ENCODE assay signal across 5 mouse cellular contexts in the genomic region with DNA sequence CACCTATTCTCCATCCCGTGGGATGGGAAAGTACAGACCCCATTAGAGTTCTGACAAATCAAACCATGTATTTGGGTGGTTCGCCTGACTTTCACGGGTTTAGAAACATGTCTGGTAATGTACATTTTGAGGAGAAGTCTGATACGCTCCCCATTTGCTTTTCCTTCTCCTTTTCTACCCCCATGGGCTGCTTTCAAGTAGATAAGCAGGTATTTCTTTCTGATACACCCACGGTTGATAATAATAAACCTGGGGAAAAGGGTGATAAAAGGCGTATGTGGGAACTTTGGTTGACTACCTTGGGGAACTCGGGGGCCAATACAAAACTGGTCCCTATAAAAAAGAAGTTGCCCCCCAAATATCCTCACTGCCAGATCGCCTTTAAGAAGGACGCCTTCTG. TPM values are rescaled to one million over a fixed set of nuclear protein-coding genes. Genes with fewer than 3 reads are reported as not detected.
DNase-seq lines count a peak whose midpoint lies in the region; TF ChIP-seq lines count a peak whose summit lies in the region.
"Not testable (repeated sequence)": the region's sequence is repeated elsewhere in the genome, so short reads cannot be mapped to it uniquely, and the experiment has no call there.

No protein-coding gene starts in this region.

- peaks cover 19 to 47% of the 10 kb centered on the region in 2 experiments for H3K4me1 ChIP-seq in CH12.LX (ENCODE audit: control insufficient read depth in 1 of 2, insufficient read depth in 2 of 2)
- not testable (repeated sequence) for H3K4me1 ChIP-seq in MEL (ENCODE audit: control insufficient read depth in 1 of 2, insufficient read depth in 2 of 2, low read length in 2 of 2)
- H3K4me1 ChIP-seq in spleen, adult 2 months (ENCODE audit: control insufficient read depth, insufficient read depth, insufficient read length): peaks cover 18% of the 10 kb centered on the region

- TF ChIP-seq RAD21 in CH12.LX (IDR thresholded peaks at IDR 0.05; ENCODE audit: low read depth, low read length); MEL (IDR thresholded peaks at IDR 0.05; ENCODE audit: low read depth, low read length): not testable (repeated sequence)

- H3K36me3 ChIP-seq in CH12.LX (replicated peaks in 1 of 2; ENCODE audit: control insufficient read depth in 1 of 2, insufficient read depth in 1 of 2, low read length in 1 of 2): peaks cover 20 to 22% of the 10 kb centered on the region in 2 experiments
- peaks cover 0 to 13% of the 10 kb centered on the region in 2 experiments; a peak in 2 of 4 replicates for H3K36me3 ChIP-seq in MEL (ENCODE audit: control insufficient read depth in 1 of 2, insufficient read depth in 2 of 2, low read length in 2 of 2)
- not testable (repeated sequence) for H3K36me3 ChIP-seq in spleen, adult 2 months (ENCODE audit: control insufficient read depth, insufficient read depth, low read length)

- dilution Hi-C loops in CH12.LX (cut with MboI; ENCODE audit: extremely low pct_ligation_motif_present, extremely low pct_unique_long_range_greater_than_20kb, low sequenced_read_pairs): not testable (repeated sequence)

- DNase-seq in CH12.LX (ENCODE audit: extremely low read depth); spleen, adult 2 months (ENCODE audit: low read depth in 1 of 2, low spot score in 2 of 2): not testable (repeated sequence)
- peak; percentile 59 for DNase-seq in MEL (ENCODE audit: low read depth, low spot score)
- peak; percentile 35 for DNase-seq in heart, adult 11 months
- DNase-seq in induced T-regulatory cell, adult 2 months (ENCODE audit: low read depth): peak; percentile 48

- WGBS in spleen, adult 2 months: 64% methylated on average over 9 of the region's 9 CpGs

- peak overlapping the region; percentile 52 for H3K4me2 ChIP-seq in CH12.LX (ENCODE audit: insufficient read depth, low read depth, poor library complexity, severe bottlenecking)

- not testable (repeated sequence) for TF ChIP-seq CTCF in CH12.LX (conservative IDR thresholded peaks at IDR 0.05 in 1 of 2, IDR thresholded peaks at IDR 0.05 in 1 of 2; ENCODE audit: low read depth in 2 of 2, low read length in 2 of 2); MEL (IDR thresholded peaks at IDR 0.05 in 2 of 3, conservative IDR thresholded peaks at IDR 0.05 in 1 of 3; ENCODE audit: control insufficient read depth in 1 of 3, insufficient read depth in 1 of 3, low read depth in 2 of 3, low read length in 3 of 3, poor library complexity in 1 of 3, severe bottlenecking in 1 of 3); spleen, adult 2 months (IDR thresholded peaks at IDR 0.05; ENCODE audit: extremely low read depth, insufficient read depth, insufficient read length, insufficient replicate concordance)

- H3K27me3 ChIP-seq in CH12.LX (replicated peaks); MEL (ENCODE audit: control insufficient read depth in 1 of 2, insufficient read depth in 2 of 2, low read length in 2 of 2); spleen, adult 2 months (ENCODE audit: control insufficient read depth, insufficient read depth, low read length): not testable (repeated sequence)

- TF ChIP-seq EP300 in CH12.LX (IDR thresholded peaks at IDR 0.05; ENCODE audit: low read length): not testable (repeated sequence)
- peak; percentile 56 to 82; a peak in 3 of 4 replicates for TF ChIP-seq EP300 in MEL (IDR thresholded peaks at IDR 0.05; ENCODE audit: low read depth in 1 of 2, low read length in 2 of 2)

- in situ Hi-C loops in CH12.LX (cut with MboI; ENCODE audit: low pct_ligation_motif_present, low pct_unique_long_range_greater_than_20kb, low sequenced_read_pairs): not testable (repeated sequence)

- peak overlapping the region; percentile 79 for H3K9ac ChIP-seq in CH12.LX (ENCODE audit: insufficient read depth, low read depth)
- H3K9ac ChIP-seq in MEL (ENCODE audit: control insufficient read depth, low read depth, low read length, poor library complexity, severe bottlenecking): not testable (repeated sequence)

- H3K79me2 ChIP-seq in CH12.LX (replicated peaks; ENCODE audit: control insufficient read depth, extremely low read depth, insufficient read depth, poor library complexity, severe bottlenecking): peaks cover 37% of the 10 kb centered on the region
- not testable (repeated sequence) for H3K79me2 ChIP-seq in MEL (ENCODE audit: control insufficient read depth, insufficient read depth, low read length, poor library complexity)

- H3K4me3 ChIP-seq in CH12.LX (replicated peaks in 1 of 3; ENCODE audit: low read depth in 2 of 3, low read length in 2 of 3, poor library complexity in 1 of 3); spleen, adult 2 months (ENCODE audit: extremely low read depth, insufficient read depth, insufficient read length): not testable (repeated sequence)
- peak overlapping the region in 1 of 2 experiments; percentile 62; a peak in 1 of 4 replicates for H3K4me3 ChIP-seq in MEL (ENCODE audit: control insufficient read depth in 1 of 2, insufficient read depth in 1 of 2, low read depth in 2 of 2, low read length in 2 of 2)

- not testable (repeated sequence) for H3K9me3 ChIP-seq in CH12.LX (replicated peaks; ENCODE audit: low read length); MEL (replicated peaks; ENCODE audit: insufficient read depth, low read length)

- not testable (repeated sequence) for TF ChIP-seq POLR2A in CH12.LX (IDR thresholded peaks at IDR 0.05; ENCODE audit: low read depth, low read length); MEL (IDR thresholded peaks at IDR 0.05; ENCODE audit: control insufficient read depth in 1 of 2, insufficient read depth in 1 of 2, low read depth in 1 of 2, low read length in 2 of 2, poor library complexity in 1 of 2); spleen, adult 2 months (IDR thresholded peaks at IDR 0.05; ENCODE audit: low read depth, low read length)

- peak overlapping the region; percentile 92 for H3K27ac ChIP-seq in CH12.LX (ENCODE audit: insufficient read depth, low read depth)
- H3K27ac ChIP-seq in MEL (ENCODE audit: control insufficient read depth, low read depth, low read length): not testable (repeated sequence)
- H3K27ac ChIP-seq in spleen, adult 2 months (ENCODE audit: insufficient read depth, low read length): peak overlapping the region; percentile 14; the same call in 1 of the 2 replicates

TF ChIP-seq in CH12.LX, 34 proteins besides CTCF, POLR2A, EP300 and RAD21:
- TF ChIP-seq ZMIZ1 (IDR thresholded peaks at IDR 0.05; ENCODE audit: low read depth, low read length) (peak; percentile 46; the same call in 1 of the 2 replicates), SIN3A (IDR thresholded peaks at IDR 0.05; ENCODE audit: low read length) (0 out of 2 replicates have a peak, but pooled peaks have one; percentile 27), MAFK (IDR thresholded peaks at IDR 0.05; ENCODE audit: insufficient replicate concordance, low read length) (0 out of 2 replicates have a peak, but pooled peaks have one; percentile 6)

TF ChIP-seq in MEL, 35 proteins besides CTCF, POLR2A, EP300 and RAD21:
- TF ChIP-seq ETS1 (IDR thresholded peaks at IDR 0.05; ENCODE audit: low read depth, low read length): peak; percentile 71
- peak; percentile 88 for TF ChIP-seq GATA1 (IDR thresholded peaks at IDR 0.05; ENCODE audit: low read depth, low read length)
- TF ChIP-seq SIN3A (IDR thresholded peaks at IDR 0.05; ENCODE audit: low read length): 0 out of 2 replicates have a peak, but pooled peaks have one; percentile 35
- peak; percentile 45 for TF ChIP-seq TAL1 (IDR thresholded peaks at IDR 0.05; ENCODE audit: low read length)
- peak; percentile 47; the same call in 1 of the 2 replicates for TF ChIP-seq BHLHE40 (IDR thresholded peaks at IDR 0.05; ENCODE audit: borderline replicate concordance, low read depth, low read length)
- peak; percentile 87 for TF ChIP-seq RCOR1 (IDR thresholded peaks at IDR 0.05; ENCODE audit: low read depth, low read length)
- peak; percentile 60; the same call in 1 of the 2 replicates for TF ChIP-seq MEF2A (IDR thresholded peaks at IDR 0.05; ENCODE audit: extremely low read depth, insufficient replicate concordance, low read depth, low read length, poor library complexity, severe bottlenecking)
- TF ChIP-seq TCF12 (IDR thresholded peaks at IDR 0.05; ENCODE audit: low read depth, low read length): peak; percentile 84

RNA-seq across cellular contexts. Expression of a gene that starts 20.0 kb away (rescaled TPM):
- 71.4 and 129 TPM in 2 replicates for total RNA-seq in CH12.LX (2012; rRNA removed)
- total RNA-seq in CH12.LX (2014; rRNA removed): 23.3 and 24.6 TPM in 2 replicates
- 152 and 223 TPM in 2 replicates for polyA plus RNA-seq in CH12.LX (2012; ENCODE audit: insufficient read length, low read depth)
- total RNA-seq in MEL (2012; rRNA removed): 0.35 and 1.2 TPM in 2 replicates
- 1 to 10 TPM in 1 of 2 experiments, not detected in 1; 6.8 TPM for polyA plus RNA-seq in MEL (2012; ENCODE audit: insufficient read depth in 1 of 2, insufficient read length in 2 of 2, low read depth in 1 of 2, low replicate concordance in 2 of 2, missing spikeins in 1 of 2)
- polyA plus RNA-seq in spleen, adult 2 months (2012; rRNA removed): 36.0 and 51.3 TPM in 2 replicates

RNA-seq across cellular contexts. Expression of a gene that starts 46.1 kb away (rescaled TPM):
- total RNA-seq in CH12.LX (2012; rRNA removed): 24.4 and 26.5 TPM in 2 replicates
- 11.6 and 13.8 TPM in 2 replicates for total RNA-seq in CH12.LX (2014; rRNA removed)
- polyA plus RNA-seq in CH12.LX (2012; ENCODE audit: insufficient read length, low read depth): 26.0 and 35.4 TPM in 2 replicates
- total RNA-seq in MEL (2012; rRNA removed): 0.82 and 1.1 TPM in 2 replicates
- 1 to 10 TPM in 1 of 2 experiments, not detected in 1; 5.1 TPM for polyA plus RNA-seq in MEL (2012; ENCODE audit: insufficient read depth in 1 of 2, insufficient read length in 2 of 2, low read depth in 1 of 2, low replicate concordance in 2 of 2, missing spikeins in 1 of 2)
- 26.9 and 45.0 TPM in 2 replicates for polyA plus RNA-seq in spleen, adult 2 months (2012; rRNA removed)
